Mouse (Mus musculus) embryonic facial prominence, embryonic 14.5 days (tissue): ENCODE results near the gene 1700024P04Rik. TPM values are rescaled to one million over a fixed set of nuclear protein-coding genes. Genes with fewer than 3 reads are reported as not detected.

Source experiments
- ATAC-seq: fragments of 200-750 bp; cut with Nextera tagmentation; 2 replicates; pipeline ENCODE4 v1.8.0; 2017; ENCODE audit warnings: low read depth, moderate number of reproducible peaks, moderate TSS enrichment
- DNase-seq: peaks from one replicate; pipeline ENCODE4 v3.0.0-alpha.2; 2015; ENCODE audit warnings: low spot score
- H3K27ac ChIP-seq: fragments of 300-500 bp; sonication (generic); replicated peaks from 2 replicates; pipeline ENCODE4 v1.5.1; 2014; ENCODE audit warnings: low read depth, mild to moderate bottlenecking, low read length, moderate library complexity
- H3K27me3 ChIP-seq: fragments of 300-500 bp; sonication (generic); replicated peaks from 2 replicates; pipeline ENCODE4 v1.6.1; 2014; ENCODE audit warnings: low read length; ENCODE audit not compliant: control insufficient read depth, insufficient read depth
- H3K36me3 ChIP-seq: fragments of 300-500 bp; sonication (generic); 2 replicates; pipeline ENCODE4 v1.6.1; 2014; ENCODE audit warnings: low read length, mixed read lengths; ENCODE audit not compliant: control insufficient read depth, insufficient read depth
- H3K4me1 ChIP-seq: fragments of 300-500 bp; sonication (generic); 2 replicates; pipeline ENCODE4 v1.6.1; 2014; ENCODE audit warnings: antibody characterized with exemption, low read length; ENCODE audit not compliant: control insufficient read depth, insufficient read depth
- H3K4me2 ChIP-seq: fragments of 300-500 bp; sonication (generic); 2 replicates; pipeline ENCODE4 v1.6.1; 2014; ENCODE audit warnings: low read depth, mild to moderate bottlenecking, low read length, moderate library complexity, mixed read lengths
- H3K4me3 ChIP-seq: fragments of 300-500 bp; sonication (generic); 2 replicates; pipeline ENCODE4 v1.5.1; 2014; ENCODE audit warnings: low read depth, mild to moderate bottlenecking, low read length
- H3K9ac ChIP-seq: fragments of 300-500 bp; sonication (generic); 2 replicates; pipeline ENCODE4 v1.6.1; 2014; ENCODE audit warnings: low read depth, mild to moderate bottlenecking, low read length, moderate library complexity, mixed read lengths
- H3K9me3 ChIP-seq: fragments of 300-500 bp; sonication (generic); 2 replicates; pipeline ENCODE4 v1.6.1; 2016; ENCODE audit warnings: low read length; ENCODE audit not compliant: control insufficient read depth
- WGBS: fragments of 180-500 bp; shearing (Covaris S2); extraction: QIAGEN DNeasy Blood & Tissue Kit; methylation state at CpG from one replicate; pipeline ENCODE4 v1.1.7; 2014; 5-methylcytosine and 5-hydroxymethylcytosine counted together
- polyA plus RNA-seq: library from polyadenylated mRNA; unstranded; fragments of >200 nt; fragmentation: Nextera tagmentation; extraction: Ambion mirVana; gene quantifications from 2 replicates; pipeline ENCODE4 v1.2.1, GENCODE M21; 2014

The 1700024P04Rik gene
- polyA plus RNA-seq, 1 experiment from 2014 or later, result not detected

GRCm38 (mm10) chr13:98955226-98955625 lies 29.1 kb downstream of the 1700024P04Rik start:
- no peak overlapping the region for H3K4me2 ChIP-seq
- 52% methylated on average over 5 of the region's 5 CpGs for WGBS
- ATAC-seq (no peak), DNase-seq (no peak)
- no peaks in the 10 kb centered on the region for H3K9me3 ChIP-seq
- H3K4me3 ChIP-seq, result no peak overlapping the region
- no peak overlapping the region for H3K9ac ChIP-seq
- no peaks in the 10 kb centered on the region for H3K27me3 ChIP-seq
- H3K36me3 ChIP-seq, result no peaks in the 10 kb centered on the region
- no peak overlapping the region for H3K27ac ChIP-seq
- H3K4me1 ChIP-seq, result no peaks in the 10 kb centered on the region

GRCm38 (mm10) chr13:98953830-98954229 lies 30.5 kb downstream of the 1700024P04Rik start:
- DNase-seq (no peak), ATAC-seq (no peak)
- 61% methylated on average over 5 of the region's 5 CpGs for WGBS
- H3K9me3 ChIP-seq, result no peaks in the 10 kb centered on the region
- H3K36me3 ChIP-seq, result no peaks in the 10 kb centered on the region
- H3K4me1 ChIP-seq, result no peaks in the 10 kb centered on the region
- no peaks in the 10 kb centered on the region for H3K27me3 ChIP-seq
- H3K27ac ChIP-seq, result no peak overlapping the region
- H3K4me3 ChIP-seq, result no peak overlapping the region
- H3K4me2 ChIP-seq, result no peak overlapping the region
- no peak overlapping the region for H3K9ac ChIP-seq

GRCm38 (mm10) chr13:98951951-98952350 lies 32.4 kb downstream of the 1700024P04Rik start:
- ATAC-seq (no peak), DNase-seq (no peak)
- no peak overlapping the region for H3K4me3 ChIP-seq
- H3K4me2 ChIP-seq, result no peak overlapping the region
- no peak overlapping the region for H3K9ac ChIP-seq
- no peaks in the 10 kb centered on the region for H3K27me3 ChIP-seq
- no peaks in the 10 kb centered on the region for H3K36me3 ChIP-seq
- 79% methylated on average over 7 of the region's 7 CpGs for WGBS
- H3K9me3 ChIP-seq, result no peaks in the 10 kb centered on the region
- H3K4me1 ChIP-seq, result no peaks in the 10 kb centered on the region
- no peak overlapping the region for H3K27ac ChIP-seq

- H3K9ac ChIP-seq, result no peak overlapping the region
- no peak overlapping the region for H3K27ac ChIP-seq
- H3K4me1 ChIP-seq, result no peaks in the 10 kb centered on the region
- H3K4me2 ChIP-seq, result no peak overlapping the region
- H3K9me3 ChIP-seq, result no peaks in the 10 kb centered on the region
- DNase-seq (no peak), ATAC-seq (no peak)
- no peaks in the 10 kb centered on the region for H3K36me3 ChIP-seq
- H3K4me3 ChIP-seq, result no peak overlapping the region
- no peaks in the 10 kb centered on the region for H3K27me3 ChIP-seq
- 60% methylated on average over 4 of the region's 4 CpGs for WGBS
These were observed 36.2 kb downstream of the 1700024P04Rik start for GRCm38 (mm10) chr13:98948146-98948545.

- H3K9me3 ChIP-seq, result no peaks in the 10 kb centered on the region
- DNase-seq (no peak), ATAC-seq (no peak)
- no peaks in the 10 kb centered on the region for H3K36me3 ChIP-seq
- H3K4me1 ChIP-seq, result no peaks in the 10 kb centered on the region
- no peaks in the 10 kb centered on the region for H3K27me3 ChIP-seq
- H3K4me2 ChIP-seq, result no peak overlapping the region
- 81% methylated on average over 7 of the region's 7 CpGs for WGBS
- no peak overlapping the region for H3K9ac ChIP-seq
- H3K4me3 ChIP-seq, result no peak overlapping the region
- H3K27ac ChIP-seq, result no peak overlapping the region
These were observed 37.9 kb downstream of the 1700024P04Rik start for GRCm38 (mm10) chr13:98946434-98946833.

- DNase-seq, result no peak
- 43% methylated on average over 3 of the region's 3 CpGs for WGBS
These were observed 38.5 kb downstream of the 1700024P04Rik start for GRCm38 (mm10) chr13:98945908-98946307.

GRCm38 (mm10) chr13:98945381-98945780 lies 39.0 kb downstream of the 1700024P04Rik start:
- WGBS, result 92% methylated on average over 4 of the region's 4 CpGs
- Histone ChIP-seq H3K4me3 (no peak overlapping the region), H3K4me2 (no peak overlapping the region), H3K4me1 (no peaks in the 10 kb centered on the region), H3K27ac (no peak overlapping the region), H3K9me3 (no peaks in the 10 kb centered on the region), H3K9ac (no peak overlapping the region), H3K27me3 (no peaks in the 10 kb centered on the region), H3K36me3 (no peaks in the 10 kb centered on the region)
- ATAC-seq (no peak), DNase-seq (no peak)

More at GRCm38 (mm10) chr13:98945908-98946307, 38.5 kb downstream of the 1700024P04Rik start:
- Histone ChIP-seq H3K4me1 (no peaks in the 10 kb centered on the region), H3K9ac (no peak overlapping the region), H3K9me3 (no peaks in the 10 kb centered on the region), H3K4me3 (no peak overlapping the region), H3K36me3 (no peaks in the 10 kb centered on the region), H3K4me2 (no peak overlapping the region), H3K27ac (no peak overlapping the region), H3K27me3 (no peaks in the 10 kb centered on the region)
- no peak for ATAC-seq

GRCm38 (mm10) chr13:98944620-98945081 lies 39.7 kb downstream of the 1700024P04Rik start:
- no peaks in the 10 kb centered on the region for H3K27me3 ChIP-seq
- H3K4me2 ChIP-seq, result no peak overlapping the region
- H3K9me3 ChIP-seq, result no peaks in the 10 kb centered on the region
- no peaks in the 10 kb centered on the region for H3K36me3 ChIP-seq
- no peak overlapping the region for H3K9ac ChIP-seq
- ATAC-seq (no peak), DNase-seq (no peak)
- H3K4me3 ChIP-seq, result no peak overlapping the region
- no peaks in the 10 kb centered on the region for H3K4me1 ChIP-seq
- H3K27ac ChIP-seq, result no peak overlapping the region
- 68% methylated on average over 7 of the region's 7 CpGs for WGBS

GRCm38 (mm10) chr13:98942360-98942759 lies 42.0 kb downstream of the 1700024P04Rik start:
- no peak for DNase-seq
- H3K9me3 ChIP-seq, result no peaks in the 10 kb centered on the region
- no peak overlapping the region for H3K9ac ChIP-seq
- no peak overlapping the region for H3K4me3 ChIP-seq
- H3K4me1 ChIP-seq, result no peaks in the 10 kb centered on the region
- no peak overlapping the region for H3K27ac ChIP-seq
- H3K27me3 ChIP-seq, result no peaks in the 10 kb centered on the region
- no peak overlapping the region for H3K4me2 ChIP-seq
- no peaks in the 10 kb centered on the region for H3K36me3 ChIP-seq
- 46% methylated on average over 6 of the region's 6 CpGs for WGBS
- ATAC-seq, result no peak
